Mouse (Mus musculus) frontal cortex, postnatal 10 days (tissue): ENCODE data around the gene Cntnap2.
A peak's percentile ranks its signal among the peaks of the same experiment; 100 is the strongest.
"Not testable (repeated sequence)": the region's sequence is repeated elsewhere in the genome, so short reads cannot be mapped to it uniquely, and the experiment has no call there.

Experiments used
- DNase-seq, 2 experiments: peaks; one replicate each; pipeline ENCODE4 v3.0.0; 2022; ENCODE audit warnings: low spot score in 2 of 2, mixed read lengths in 1 of 2

The Cntnap2 gene

DNA sequence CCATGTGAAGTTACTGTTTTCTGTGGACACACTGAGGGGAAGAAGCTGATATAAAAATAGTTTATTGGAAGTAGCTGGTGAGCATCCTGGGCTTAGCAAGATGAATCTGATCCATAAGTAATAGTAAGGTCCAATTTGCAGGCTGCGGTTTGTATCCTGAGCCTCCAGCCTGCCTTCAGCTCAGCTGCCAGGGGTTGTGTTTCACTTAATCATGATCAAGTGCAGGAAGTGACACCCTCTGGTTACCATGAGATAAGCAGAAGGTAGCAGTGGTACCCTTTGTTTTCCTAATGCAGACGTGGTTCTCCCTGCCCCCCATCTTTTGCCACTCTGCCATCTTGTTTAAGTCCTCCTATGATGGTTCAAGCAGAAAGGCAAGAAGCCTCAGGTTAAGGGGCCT, 1181.2 kb downstream of the Cntnap2 start:
- no peak for DNase-seq

- no peak for DNase-seq
Observed at GRCm38 (mm10) chr6:46263171-46263570, 1204.0 kb downstream of the Cntnap2 start.

- DNase-seq: no peak
Observed at GRCm38 (mm10) chr6:46346946-46347345, 1287.8 kb downstream of the Cntnap2 start.

DNA sequence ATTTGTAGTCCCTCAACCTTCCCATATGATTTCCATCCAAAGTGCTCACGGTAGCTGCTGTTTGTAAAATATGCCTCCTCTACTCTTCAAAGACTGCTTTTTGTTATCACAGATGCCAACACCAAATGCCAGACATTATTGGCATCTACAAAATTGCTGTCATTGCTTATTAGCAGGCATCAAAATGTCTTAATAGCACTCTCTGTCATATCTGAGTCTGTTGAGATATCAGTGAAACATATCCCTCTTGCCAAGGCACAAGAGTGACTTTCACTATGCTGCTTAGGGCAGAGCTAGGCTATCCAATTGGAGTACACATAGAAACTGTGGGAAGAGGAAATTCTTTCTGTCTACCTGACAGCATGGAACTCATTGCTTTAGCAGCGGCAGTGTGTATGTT, 1301.9 kb downstream of the Cntnap2 start:
- no peak for DNase-seq

GRCm38 (mm10) chr6:46362156-46362555, 1303.0 kb downstream of the Cntnap2 start:
- DNase-seq: peak; percentile 6 to 7

GRCm38 (mm10) chr6:46398725-46399589, 1339.8 kb downstream of the Cntnap2 start:
- no peak for DNase-seq

GRCm38 (mm10) chr6:46414154-46414553, 1355.0 kb downstream of the Cntnap2 start:
- no peak for DNase-seq

GRCm38 (mm10) chr6:46414562-46414961, 1355.4 kb downstream of the Cntnap2 start:
- DNase-seq: no peak

- no peak for DNase-seq
Observed at GRCm38 (mm10) chr6:46419827-46420226, 1360.7 kb downstream of the Cntnap2 start.

- DNase-seq: no peak
Observed at GRCm38 (mm10) chr6:46420349-46420748, 1361.2 kb downstream of the Cntnap2 start.

- DNase-seq: no peak
Observed at GRCm38 (mm10) chr6:46428231-46428630, 1369.1 kb downstream of the Cntnap2 start.

DNA sequence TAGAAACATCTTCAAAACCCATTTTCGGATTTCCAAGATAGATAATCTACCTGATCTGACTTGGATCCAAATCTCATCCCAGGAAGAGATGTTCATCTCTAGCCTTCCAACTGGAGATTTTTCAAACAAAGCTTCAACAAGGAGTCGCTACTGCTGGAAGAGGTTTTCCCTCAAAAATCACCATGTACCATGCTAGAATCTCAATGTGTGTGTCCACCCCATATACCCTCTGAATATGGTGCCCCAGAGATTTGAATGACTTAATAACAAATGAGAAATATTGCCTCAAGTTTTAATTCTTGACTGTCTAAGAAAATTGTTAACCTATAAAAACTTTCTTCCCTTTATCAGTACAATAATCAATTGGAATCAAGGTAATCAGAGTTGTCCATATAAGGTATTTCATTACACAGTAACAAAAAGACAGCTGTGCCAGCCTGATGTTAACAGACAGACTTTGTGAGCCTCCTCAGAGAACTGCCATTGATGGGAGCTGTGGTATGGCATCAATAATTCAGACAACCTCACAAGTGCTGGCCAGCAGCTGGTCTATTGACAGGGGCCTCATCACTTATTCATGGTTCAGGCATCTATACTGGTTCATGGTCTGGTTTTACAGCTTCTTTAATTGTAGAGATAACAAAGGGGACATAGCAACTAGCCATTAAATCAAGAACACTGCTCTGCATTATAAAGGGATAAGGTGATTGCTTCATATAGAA, 1391.9 kb downstream of the Cntnap2 start:
- DNase-seq: no peak

DNA sequence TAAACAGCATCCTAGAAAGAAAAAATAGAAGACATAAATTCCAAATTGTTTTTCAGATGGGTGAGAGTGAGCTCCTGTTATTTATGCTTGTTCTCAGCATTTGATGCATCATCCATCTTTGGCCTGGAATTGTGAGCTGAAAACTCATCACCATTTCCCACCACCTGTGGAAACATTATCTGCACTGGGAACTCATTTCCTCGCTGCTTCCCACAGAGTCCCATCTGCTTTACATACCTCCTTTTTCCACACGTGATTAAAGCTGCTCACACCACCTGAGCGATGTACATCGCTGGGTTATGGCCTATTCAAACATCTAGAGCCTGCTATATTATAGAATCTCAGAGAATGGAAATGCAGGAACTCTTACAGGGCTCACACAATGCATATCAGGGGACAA, 1413.5 kb downstream of the Cntnap2 start:
- DNase-seq: no peak

DNA sequence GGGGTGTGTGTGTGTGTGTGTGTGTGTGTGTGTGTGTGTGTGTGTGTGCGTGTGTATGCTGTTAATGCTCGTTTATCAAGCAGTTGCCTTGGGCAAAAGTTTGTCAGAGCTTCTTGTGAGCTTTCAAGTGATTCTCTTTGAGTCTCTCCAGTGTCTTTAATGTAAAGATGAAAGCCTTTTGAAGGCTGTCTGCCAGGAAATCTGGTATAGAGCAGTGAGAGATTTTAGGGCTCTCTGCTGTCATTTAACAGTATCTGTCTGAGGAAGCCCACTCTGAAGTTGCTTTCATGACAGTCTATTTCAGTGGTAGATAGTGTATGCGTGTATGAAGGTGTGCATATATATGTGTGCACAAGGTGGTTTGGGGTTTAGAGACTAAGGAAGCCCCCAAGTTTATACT, 1425.2 kb downstream of the Cntnap2 start:
- DNase-seq: no peak

- DNase-seq: no peak
Observed at GRCm38 (mm10) chr6:46502786-46503185, 1443.6 kb downstream of the Cntnap2 start.

- DNase-seq: no peak
Observed at GRCm38 (mm10) chr6:46512841-46513240, 1453.7 kb downstream of the Cntnap2 start.

GRCm38 (mm10) chr6:46537586-46537985, 1478.4 kb downstream of the Cntnap2 start:
- not testable (repeated sequence) for DNase-seq

DNA sequence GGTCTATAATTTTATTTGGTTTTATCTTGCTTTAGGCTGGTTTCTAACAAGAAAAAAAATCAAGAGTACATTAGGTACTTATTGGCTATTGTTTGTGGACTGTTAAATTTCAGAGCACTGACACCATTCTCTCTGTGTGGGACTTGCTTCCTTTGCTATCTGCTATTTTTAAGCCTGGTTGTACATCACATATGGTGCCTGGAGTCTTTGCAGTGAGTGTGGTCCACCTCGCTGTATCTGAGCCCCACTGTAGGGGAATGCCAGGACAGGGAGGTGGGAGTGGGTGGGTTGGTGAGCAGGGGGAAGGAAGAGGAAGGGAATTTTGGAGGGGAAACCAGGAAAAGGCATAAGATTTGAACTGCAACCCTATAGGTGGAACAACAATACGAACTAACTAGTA, 1504.3 kb downstream of the Cntnap2 start:
- DNase-seq: no peak

DNA sequence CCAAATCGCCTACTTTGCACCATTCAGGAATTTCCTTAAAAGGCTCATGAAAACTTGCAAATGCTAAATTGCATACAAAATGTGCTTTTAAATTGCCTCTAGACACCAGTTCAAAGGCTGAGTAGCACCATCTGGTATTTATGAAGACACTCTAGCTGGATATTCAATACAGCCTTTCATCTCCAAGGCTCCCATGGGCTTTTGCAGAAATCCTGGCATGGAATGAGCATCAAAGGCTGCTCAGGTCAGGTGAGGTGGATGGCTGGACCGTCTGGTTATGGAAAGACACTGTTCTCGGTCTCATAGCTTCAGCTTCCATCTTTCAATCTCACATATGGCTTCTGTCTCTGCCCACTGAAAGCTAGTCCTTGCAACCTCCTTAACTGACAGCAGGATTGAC, 1515.9 kb downstream of the Cntnap2 start:
- no peak for DNase-seq

DNA sequence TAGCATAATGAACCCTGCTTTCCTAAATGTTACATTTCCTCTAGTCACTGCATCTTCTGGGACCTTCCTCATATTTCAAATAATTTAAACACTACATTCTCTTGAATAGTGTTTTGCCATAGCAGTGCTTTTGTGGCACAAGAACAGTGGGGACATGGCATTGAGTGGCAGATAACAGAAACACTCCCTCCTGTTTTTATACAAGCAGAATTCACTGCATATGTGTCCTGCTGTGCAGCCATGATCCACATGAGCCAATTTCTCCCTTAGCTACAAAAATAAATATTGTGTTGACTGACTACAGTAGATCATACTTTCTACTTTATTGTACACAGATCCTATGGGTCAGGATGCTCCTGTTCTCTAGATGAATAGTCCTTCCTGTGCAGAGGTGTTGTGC, 1553.2 kb downstream of the Cntnap2 start:
- DNase-seq: no peak

DNA sequence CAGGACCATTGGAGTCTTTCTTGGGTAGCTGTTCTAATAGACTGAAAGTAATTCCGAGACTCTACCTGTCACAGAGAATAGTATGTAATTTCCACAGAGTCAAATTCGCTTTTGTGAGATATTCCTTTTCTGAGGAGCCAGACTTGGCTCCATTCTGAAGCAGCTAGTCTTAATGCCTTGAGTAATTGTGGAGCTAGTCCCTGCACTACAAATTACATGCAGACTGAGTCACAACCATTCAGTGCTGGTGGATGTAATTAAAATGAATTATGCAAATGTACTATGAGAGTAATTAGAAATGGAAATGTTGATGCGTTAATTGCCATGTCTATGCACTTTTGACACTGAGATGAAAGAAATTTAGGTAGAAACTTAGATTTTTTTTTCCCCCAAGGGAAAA, 1553.7 kb downstream of the Cntnap2 start:
- no peak for DNase-seq

DNA sequence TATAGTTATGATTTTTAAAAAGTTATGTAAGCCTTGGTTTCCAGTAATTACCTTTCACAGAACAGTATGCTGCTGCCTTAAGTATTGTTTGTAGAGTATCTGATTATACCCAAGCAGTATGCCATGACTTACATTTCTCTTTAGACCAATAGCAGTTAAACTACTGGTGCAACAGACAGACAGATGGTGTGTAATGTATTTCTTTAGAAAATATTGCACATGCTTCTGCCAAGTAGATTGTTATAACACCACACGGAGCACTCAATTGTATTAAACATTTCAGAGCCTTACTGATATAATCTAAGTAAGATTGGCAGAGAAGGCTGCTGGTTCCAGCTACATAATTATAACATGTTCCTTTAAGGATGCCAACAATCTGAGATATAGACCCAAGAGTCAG, 1609.9 kb downstream of the Cntnap2 start:
- no peak for DNase-seq

DNA sequence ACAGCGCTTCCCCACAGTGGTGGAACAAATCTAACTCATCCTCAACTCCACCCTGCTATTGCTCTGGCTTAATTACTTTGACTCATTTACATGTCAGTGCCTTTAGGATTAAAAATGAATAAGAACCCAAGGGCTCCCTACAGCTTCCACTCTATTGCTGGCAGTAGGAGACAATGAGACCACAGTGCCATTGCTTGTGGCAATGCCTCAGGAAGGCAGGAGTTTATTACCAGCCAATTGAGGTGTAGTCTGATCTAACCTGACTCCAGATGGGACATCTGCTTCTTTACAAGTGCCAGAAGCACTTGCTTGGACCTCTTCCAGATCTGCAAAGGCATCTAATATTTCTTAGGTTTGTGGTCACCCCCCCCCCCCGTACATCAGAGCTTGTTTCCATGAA, 1615.9 kb downstream of the Cntnap2 start:
- DNase-seq: no peak
